Mouse (Mus musculus): ENCODE data around the gene Tapt1. TPM values are rescaled to one million over a fixed set of nuclear protein-coding genes. Genes with fewer than 3 reads are reported as not detected.

The Tapt1 gene
- 10 to 100 TPM; 70.6 to 70.7 TPM for polyA plus RNA-seq (2017; shearing (Covaris generic))

GRCm38 (mm10) chr5:44226521-44227461 lies at the start of gene Tapt1:
Gene Tapt1 (minus strand): TSS chr5:44226626.

Other genes with a start within 250 kb of the Tapt1 start
- under 1 TPM; 0.14 to 0.23 TPM for gene Fgfbp1, start 244.8 kb downstream of the Tapt1 start, polyA plus RNA-seq (2017; shearing (Covaris generic))
- gene Prom1, start 124.6 kb downstream of the Tapt1 start, polyA plus RNA-seq (2017; shearing (Covaris generic)) = under 1 TPM; 0.38 to 0.95 TPM

All from activated CD4-positive, CD25-positive, alpha-beta regulatory T cell (primary cell).